Mouse (Mus musculus): Measurements from ENCODE around the gene Becn1. TPM values are rescaled to one million over a fixed set of nuclear protein-coding genes. Genes with fewer than 3 reads are reported as not detected.

Becn1 gene
- polyA plus RNA-seq, 1 experiment, result 103 TPM

DNA sequence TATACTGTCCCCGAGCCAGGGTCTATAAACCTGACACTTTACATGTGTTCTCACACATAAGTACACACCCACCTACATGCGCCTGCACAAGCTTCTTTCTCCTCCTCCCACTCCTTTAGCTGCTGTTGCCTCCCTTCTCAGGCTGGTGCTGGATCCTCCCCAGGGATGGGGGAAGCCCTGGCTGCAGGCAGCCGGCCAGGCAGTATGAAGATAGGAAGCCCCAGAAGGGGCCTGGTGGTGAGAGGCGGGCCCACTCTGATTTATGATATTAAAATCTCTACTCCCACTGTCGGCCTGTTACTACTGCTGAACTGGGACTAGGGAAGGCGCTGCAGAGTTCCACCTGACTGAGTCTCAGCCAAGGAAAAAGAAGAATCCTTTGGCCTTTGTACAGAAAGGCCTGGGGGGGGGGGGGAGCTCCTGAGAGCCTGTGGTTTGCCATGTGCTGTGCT is 42.8 kb downstream of the Becn1 start:
- H3K79me3 ChIP-seq (ENCODE audit: low read depth), result no peaks in the 10 kb centered on the region
- H3K27me3 ChIP-seq (ENCODE audit: control insufficient read depth, insufficient read depth, insufficient read length), result peaks cover 35% of the 10 kb centered on the region
- H3K4me3 ChIP-seq (ENCODE audit: insufficient read depth, poor library complexity, severe bottlenecking), result no peak overlapping the region

DNA sequence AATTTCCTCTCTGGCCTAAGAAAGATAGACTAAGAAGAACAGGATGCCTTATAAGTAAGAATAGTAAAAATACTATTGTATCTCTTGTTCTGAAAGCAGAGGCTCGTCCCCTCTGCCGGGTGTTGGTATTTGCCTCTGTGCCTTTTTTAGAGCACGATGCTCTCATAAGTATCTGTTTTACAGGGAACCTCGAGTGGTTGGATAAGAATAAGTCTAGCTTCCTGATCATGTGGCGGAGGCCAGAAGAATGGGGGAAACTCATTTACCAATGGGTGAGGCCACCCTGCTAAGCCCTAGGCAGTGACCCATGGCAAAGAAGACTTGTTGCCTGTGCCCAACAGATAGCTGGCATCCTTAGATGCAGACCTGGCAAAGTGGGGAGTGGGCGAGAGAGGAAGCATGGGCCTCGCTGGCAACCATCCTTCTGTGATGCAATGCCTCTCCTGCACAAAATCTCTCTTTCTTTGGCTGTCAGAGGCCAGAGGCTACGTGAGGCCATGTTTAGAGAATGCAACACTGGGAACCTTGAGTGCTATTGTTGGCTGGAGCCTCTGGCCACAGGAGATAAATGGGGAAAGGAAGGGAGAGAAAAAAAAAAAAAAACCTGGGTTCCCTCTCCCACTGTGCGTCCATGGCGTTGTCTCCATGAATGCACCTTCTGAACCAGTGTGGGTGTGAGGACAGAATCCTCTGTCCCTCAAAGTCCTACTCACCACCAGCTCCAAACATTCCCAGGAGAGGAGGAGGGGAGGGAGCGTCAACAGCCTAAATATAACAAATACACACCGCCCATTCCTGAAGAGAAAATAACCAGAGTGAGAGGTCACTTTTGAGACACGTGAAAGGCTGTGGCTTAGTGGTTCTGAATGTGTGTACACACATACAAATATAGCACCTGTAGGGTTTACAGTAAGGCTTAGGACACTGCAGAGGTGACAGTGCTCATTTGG is 46.0 kb downstream of the Becn1 start:
- H3K4me3 ChIP-seq (ENCODE audit: insufficient read depth, poor library complexity, severe bottlenecking), result no peak overlapping the region
- no peaks in the 10 kb centered on the region for H3K79me3 ChIP-seq (ENCODE audit: low read depth)
- peaks cover 6% of the 10 kb centered on the region for H3K27me3 ChIP-seq (ENCODE audit: control insufficient read depth, insufficient read depth, insufficient read length)
- TF ChIP-seq CEBPB (IDR thresholded peaks at IDR 0.05; ENCODE audit: low read depth), result no peak
- TF ChIP-seq FOSL1 (IDR thresholded peaks at IDR 0.05; ENCODE audit: insufficient read depth, low read length, poor library complexity, severe bottlenecking), result no peak
- TF ChIP-seq MAX (IDR thresholded peaks at IDR 0.05), result no peak
- no peak overlapping the region for H3ac ChIP-seq (ENCODE audit: control insufficient read depth, insufficient read length, low read depth)
- peaks cover 4% of the 10 kb centered on the region for H3K36me3 ChIP-seq (ENCODE audit: control insufficient read depth, insufficient read depth)
- peaks cover 13% of the 10 kb centered on the region for H3K79me2 ChIP-seq (ENCODE audit: control insufficient read depth, insufficient read depth)

More for the DNA sequence above, 42.8 kb downstream of the Becn1 start:
- Histone ChIP-seq H3ac (ENCODE audit: control insufficient read depth, insufficient read length, low read depth) (no peak overlapping the region), H3K36me3 (ENCODE audit: control insufficient read depth, insufficient read depth) (peaks cover 4% of the 10 kb centered on the region), H3K79me2 (ENCODE audit: control insufficient read depth, insufficient read depth) (peaks cover 5% of the 10 kb centered on the region)
- TF ChIP-seq FOSL1 (IDR thresholded peaks at IDR 0.05; ENCODE audit: insufficient read depth, low read length, poor library complexity, severe bottlenecking) (no peak), MAX (IDR thresholded peaks at IDR 0.05) (no peak), MYOG (IDR thresholded peaks at IDR 0.05; ENCODE audit: control insufficient read depth, extremely low read depth, insufficient read length) (no peak), USF1 (IDR thresholded peaks at IDR 0.05; ENCODE audit: low read depth) (no peak), MYOD1 (IDR thresholded peaks at IDR 0.05; ENCODE audit: control insufficient read depth, insufficient read length, low read depth) (no peak), CEBPB (IDR thresholded peaks at IDR 0.05; ENCODE audit: low read depth) (no peak), CTCF (IDR thresholded peaks at IDR 0.05; ENCODE audit: control insufficient read depth, insufficient read depth, insufficient read length) (no peak)

DNA sequence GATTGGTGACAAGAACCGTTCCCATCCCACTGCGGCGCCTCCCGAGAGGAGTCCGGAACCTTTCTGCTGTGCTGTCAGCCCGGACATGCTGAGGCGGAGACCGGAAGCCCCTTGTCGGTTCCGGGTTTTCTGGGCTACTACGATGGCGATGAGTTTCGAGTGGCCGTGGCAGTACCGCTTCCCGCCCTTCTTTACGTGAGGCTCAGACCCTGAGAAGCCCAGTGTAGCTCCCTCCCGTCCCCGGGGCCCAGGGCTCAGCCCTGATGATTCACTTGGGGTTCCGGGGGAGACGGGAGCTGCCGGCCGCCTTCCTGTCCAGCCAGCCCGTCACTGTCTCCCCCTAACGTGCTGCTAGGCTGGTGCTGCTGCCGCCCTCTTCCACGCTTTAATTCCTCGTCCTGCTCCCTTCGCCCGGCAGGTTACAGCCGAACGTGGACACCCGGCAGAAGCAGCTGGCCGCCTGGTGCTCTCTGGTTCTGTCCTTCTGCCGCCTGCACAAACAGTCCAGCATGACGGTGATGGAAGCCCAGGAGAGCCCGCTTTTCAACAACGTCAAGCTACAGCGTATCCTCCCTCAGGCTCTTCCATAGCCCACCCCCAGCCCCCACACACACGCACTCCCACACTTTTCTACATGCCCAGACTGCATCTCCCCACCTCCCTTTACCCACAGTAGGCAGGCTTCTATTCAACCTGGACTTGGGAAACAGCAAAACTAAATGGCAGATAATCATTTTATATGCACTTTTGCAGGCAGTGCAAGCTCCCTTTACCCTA is 48.3 kb downstream of the Becn1 start, which contains the start of gene Vps25:
Vps25 (plus strand) TSS at position 95 of the 777 bp plus-strand sequence.
- H3K79me2 ChIP-seq (ENCODE audit: control insufficient read depth, insufficient read depth), result peaks cover 13% of the 10 kb centered on the region
- H3K79me3 ChIP-seq (ENCODE audit: low read depth), result no peaks in the 10 kb centered on the region
- peak within 1 kb of the TSS; percentile 76 for H3K4me3 ChIP-seq (ENCODE audit: insufficient read depth, poor library complexity, severe bottlenecking)
- TF ChIP-seq MYOD1 (IDR thresholded peaks at IDR 0.05; ENCODE audit: control insufficient read depth, insufficient read length, low read depth), result no peak
- TF ChIP-seq MAX (IDR thresholded peaks at IDR 0.05), result peak; percentile 75
- H3K27me3 ChIP-seq (ENCODE audit: control insufficient read depth, insufficient read depth, insufficient read length), result no peaks in the 10 kb centered on the region
- H3ac ChIP-seq (ENCODE audit: control insufficient read depth, insufficient read length, low read depth), result peak within 1 kb of the TSS; percentile 82
- H3K36me3 ChIP-seq (ENCODE audit: control insufficient read depth, insufficient read depth), result peaks cover under 1% of the 10 kb centered on the region

DNA sequence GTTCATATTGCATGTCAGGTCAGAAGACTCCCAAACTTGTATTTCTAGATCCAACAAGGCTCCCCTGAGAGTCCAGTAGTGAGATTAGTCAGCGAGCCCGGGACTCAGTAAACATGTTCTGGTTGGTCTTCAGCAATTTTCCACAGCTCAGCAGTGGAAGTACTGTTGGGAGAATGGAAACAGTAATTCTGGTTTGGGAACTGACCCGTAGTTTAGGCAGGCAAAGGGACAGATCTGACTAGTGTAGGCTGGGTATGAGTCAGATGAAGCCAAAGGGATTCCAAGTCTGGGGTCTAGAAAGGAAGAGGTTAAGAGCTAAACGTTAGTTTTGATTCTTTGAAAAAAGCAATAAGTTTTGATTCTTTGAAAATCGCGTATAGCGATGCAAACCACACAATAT is 49.1 kb downstream of the Becn1 start:
- H3ac ChIP-seq (ENCODE audit: control insufficient read depth, insufficient read length, low read depth), result peak overlapping the region; percentile 46
- H3K36me3 ChIP-seq (ENCODE audit: control insufficient read depth, insufficient read depth), result no peaks in the 10 kb centered on the region
- peak overlapping the region; percentile 76 for H3K4me3 ChIP-seq (ENCODE audit: insufficient read depth, poor library complexity, severe bottlenecking)
- TF ChIP-seq USF1 (IDR thresholded peaks at IDR 0.05; ENCODE audit: low read depth), result no peak
- no peak for TF ChIP-seq CTCF (IDR thresholded peaks at IDR 0.05; ENCODE audit: control insufficient read depth, insufficient read depth, insufficient read length)
- no peak for TF ChIP-seq MYOD1 (IDR thresholded peaks at IDR 0.05; ENCODE audit: control insufficient read depth, insufficient read length, low read depth)
- TF ChIP-seq MAX (IDR thresholded peaks at IDR 0.05), result no peak
- no peak for TF ChIP-seq CEBPB (IDR thresholded peaks at IDR 0.05; ENCODE audit: low read depth)
- TF ChIP-seq MYOG (IDR thresholded peaks at IDR 0.05; ENCODE audit: control insufficient read depth, extremely low read depth, insufficient read length), result no peak
- no peak for TF ChIP-seq FOSL1 (IDR thresholded peaks at IDR 0.05; ENCODE audit: insufficient read depth, low read length, poor library complexity, severe bottlenecking)
- H3K79me2 ChIP-seq (ENCODE audit: control insufficient read depth, insufficient read depth), result peaks cover 13% of the 10 kb centered on the region
- no peaks in the 10 kb centered on the region for H3K27me3 ChIP-seq (ENCODE audit: control insufficient read depth, insufficient read depth, insufficient read length)
- H3K79me3 ChIP-seq (ENCODE audit: low read depth), result no peaks in the 10 kb centered on the region

DNA sequence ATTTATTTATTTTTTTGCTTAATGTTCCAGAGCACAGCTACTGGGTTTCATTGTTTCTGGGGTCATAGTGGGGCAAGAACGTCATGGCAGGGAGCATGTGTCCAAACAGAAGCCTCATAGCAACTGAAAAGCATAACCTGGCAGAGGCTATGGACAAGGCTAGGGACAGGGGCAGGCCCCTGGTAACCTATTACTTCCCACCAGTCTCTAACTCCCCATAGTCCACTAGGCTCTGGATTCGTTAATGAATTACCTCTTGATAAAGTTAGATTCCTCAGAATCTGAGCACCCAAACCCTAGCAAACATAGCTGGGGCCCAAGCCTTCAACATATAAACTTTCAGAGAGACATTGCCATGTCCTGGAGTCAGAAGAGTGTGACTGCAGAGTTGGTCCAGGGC is 51.1 kb downstream of the Becn1 start:
- TF ChIP-seq CTCF (IDR thresholded peaks at IDR 0.05; ENCODE audit: control insufficient read depth, insufficient read depth, insufficient read length), result no peak
- TF ChIP-seq USF1 (IDR thresholded peaks at IDR 0.05; ENCODE audit: low read depth), result no peak
- TF ChIP-seq FOSL1 (IDR thresholded peaks at IDR 0.05; ENCODE audit: insufficient read depth, low read length, poor library complexity, severe bottlenecking), result no peak
- TF ChIP-seq MAX (IDR thresholded peaks at IDR 0.05), result no peak
- TF ChIP-seq CEBPB (IDR thresholded peaks at IDR 0.05; ENCODE audit: low read depth), result no peak
- no peak for TF ChIP-seq MYOG (IDR thresholded peaks at IDR 0.05; ENCODE audit: control insufficient read depth, extremely low read depth, insufficient read length)
- no peak for TF ChIP-seq MYOD1 (IDR thresholded peaks at IDR 0.05; ENCODE audit: control insufficient read depth, insufficient read length, low read depth)
- peaks cover 11% of the 10 kb centered on the region for H3K27me3 ChIP-seq (ENCODE audit: control insufficient read depth, insufficient read depth, insufficient read length)
- H3ac ChIP-seq (ENCODE audit: control insufficient read depth, insufficient read length, low read depth), result no peak overlapping the region
- no peaks in the 10 kb centered on the region for H3K79me3 ChIP-seq (ENCODE audit: low read depth)
- no peaks in the 10 kb centered on the region for H3K36me3 ChIP-seq (ENCODE audit: control insufficient read depth, insufficient read depth)
- no peak overlapping the region for H3K4me3 ChIP-seq (ENCODE audit: insufficient read depth, poor library complexity, severe bottlenecking)
- peaks cover 13% of the 10 kb centered on the region for H3K79me2 ChIP-seq (ENCODE audit: control insufficient read depth, insufficient read depth)
